Mouse (Mus musculus) left cerebral cortex, adult 18-20 months (tissue): Measurements from ENCODE around the gene Astn2. TPM values are rescaled to one million over a fixed set of nuclear protein-coding genes. Genes with fewer than 3 reads are reported as not detected.
A peak's percentile ranks its signal among the peaks of the same experiment; 100 is the strongest.

Experiments
- DNase-seq, 2 experiments: peaks; one replicate each; pipeline ENCODE4 v3.0.0; 2021 to 2022; ENCODE audit warnings: low spot score in 2 of 2, mixed read lengths in 1 of 2
- long read RNA-seq, 2 experiments: library from polyadenylated mRNA; stranded (forward); transcript quantifications; one replicate each; pipeline ENCODE4 v2.0.0; 2021
- total RNA-seq, 2 experiments: library from RNA; stranded (reverse); gene quantifications; 2 replicates each; pipeline ENCODE4 v1.2.3; 2021

Gene Astn2
- 10 to 100 TPM; 33.9 to 36.5 TPM for total RNA-seq
- long read RNA-seq, experiment 1, partial matches to known transcripts: 0 of 13 reads
- long read RNA-seq, experiment 1, other reads (novel, unspliced or antisense): 13 of 13 reads
- long read RNA-seq, experiment 2, partial matches to known transcripts: 0 of 9 reads
- long read RNA-seq, experiment 2, other reads (novel, unspliced or antisense): 9 of 9 reads

- peak; percentile 43 to 59 for DNase-seq
These were observed at the start of gene Astn2 for GRCm38 (mm10) chr4:66404201-66404711. TSS of gene Astn2 (minus strand) at chr4:66404611.

- DNase-seq: no peak
These were observed 45.7 kb upstream of the Astn2 start for GRCm38 (mm10) chr4:66450115-66450514.

GRCm38 (mm10) chr4:66431256-66431655 is 26.8 kb upstream of the Astn2 start:
- DNase-seq: no peak

GRCm38 (mm10) chr4:66425804-66426203 is 21.4 kb upstream of the Astn2 start:
- DNase-seq: no peak

- no peak for DNase-seq
These were observed 10.4 kb upstream of the Astn2 start for GRCm38 (mm10) chr4:66414778-66415177.

GRCm38 (mm10) chr4:66405086-66405485 is 675 bp upstream of the Astn2 start:
- DNase-seq: no peak

GRCm38 (mm10) chr4:66403708-66404200 is 657 bp downstream of the Astn2 start:
- DNase-seq: peak; percentile 22 to 54

- peak in 1 of 2 experiments; percentile 4 for DNase-seq
These were observed 1.2 kb downstream of the Astn2 start for GRCm38 (mm10) chr4:66403116-66403707.

GRCm38 (mm10) chr4:66402611-66403010 is 1.8 kb downstream of the Astn2 start:
- DNase-seq: peak; percentile 25 to 36

GRCm38 (mm10) chr4:66401186-66401681 is 3.2 kb downstream of the Astn2 start:
- DNase-seq: peak; percentile 45 to 57

- no peak for DNase-seq
These were observed 5.3 kb downstream of the Astn2 start for GRCm38 (mm10) chr4:66399066-66399465.

GRCm38 (mm10) chr4:66397216-66397615 is 7.2 kb downstream of the Astn2 start:
- DNase-seq: no peak

- peak; percentile 27 to 44 for DNase-seq
These were observed 11.1 kb downstream of the Astn2 start for GRCm38 (mm10) chr4:66393294-66393693.

GRCm38 (mm10) chr4:66390480-66390879 is 13.9 kb downstream of the Astn2 start:
- DNase-seq: no peak

- DNase-seq: no peak
These were observed 25.8 kb downstream of the Astn2 start for GRCm38 (mm10) chr4:66378586-66378985.

- DNase-seq: peak; percentile 18 to 31
These were observed 33.8 kb downstream of the Astn2 start for GRCm38 (mm10) chr4:66370557-66371071.

- DNase-seq: no peak
These were observed 38.9 kb downstream of the Astn2 start for GRCm38 (mm10) chr4:66365500-66365899.

- DNase-seq: no peak
These were observed 59.8 kb downstream of the Astn2 start for GRCm38 (mm10) chr4:66344632-66345031.

- no peak for DNase-seq
These were observed 67.0 kb downstream of the Astn2 start for GRCm38 (mm10) chr4:66337443-66337842.

GRCm38 (mm10) chr4:66330600-66331285 is 73.7 kb downstream of the Astn2 start:
- DNase-seq: no peak

GRCm38 (mm10) chr4:66321051-66321450 is 83.4 kb downstream of the Astn2 start:
- DNase-seq: no peak
